Mouse (Mus musculus) midbrain, postnatal 0 days (tissue): Measurements from ENCODE around the gene Anxa4. TPM values are rescaled to one million over a fixed set of nuclear protein-coding genes. Genes with fewer than 3 reads are reported as not detected.

ENCODE experiments used
- ATAC-seq: fragments of 200-750 bp; cut with Nextera tagmentation; 2 replicates; pipeline ENCODE4 v1.8.0; 2017; ENCODE audit warnings: moderate number of reproducible peaks, mild to moderate bottlenecking, moderate TSS enrichment, moderate library complexity; ENCODE audit not compliant: low FRiP score
- DNase-seq: peaks from one replicate; pipeline ENCODE4 v3.0.0-alpha.2; 2015; ENCODE audit warnings: low spot score
- H3K27ac ChIP-seq: fragments of 300-500 bp; sonication (generic); 2 replicates; pipeline ENCODE4 v1.5.1; 2014; ENCODE audit warnings: low read depth, mild to moderate bottlenecking, low read length, mixed read lengths
- H3K27me3 ChIP-seq: fragments of 300-500 bp; sonication (generic); 2 replicates; pipeline ENCODE4 v1.6.1; 2014; ENCODE audit warnings: low read length, control low read depth, mixed read lengths; ENCODE audit not compliant: insufficient read depth
- H3K36me3 ChIP-seq: fragments of 300-500 bp; sonication (generic); 2 replicates; pipeline ENCODE4 v1.6.1; 2014; ENCODE audit warnings: low read length, control low read depth, mixed read lengths; ENCODE audit not compliant: insufficient read depth
- H3K4me1 ChIP-seq: fragments of 300-500 bp; sonication (generic); 2 replicates; pipeline ENCODE4 v1.6.1; 2014; ENCODE audit warnings: mild to moderate bottlenecking, control low read depth, antibody characterized with exemption, low read length, mixed read lengths; ENCODE audit not compliant: insufficient read depth
- H3K4me2 ChIP-seq: fragments of 300-500 bp; sonication (generic); 2 replicates; pipeline ENCODE4 v1.6.1; 2014; ENCODE audit warnings: low read depth, mild to moderate bottlenecking, low read length, mixed read lengths; ENCODE audit not compliant: poor library complexity, severe bottlenecking
- H3K4me3 ChIP-seq: fragments of 300-500 bp; sonication (generic); 2 replicates; pipeline ENCODE4 v1.5.1; 2014; ENCODE audit warnings: low read depth, mild to moderate bottlenecking, low read length, moderate library complexity
- H3K9ac ChIP-seq: fragments of 300-500 bp; sonication (generic); replicated peaks from 2 replicates; pipeline ENCODE4 v1.6.1; 2014; ENCODE audit warnings: mild to moderate bottlenecking, low read length, moderate library complexity, mixed read lengths; ENCODE audit not compliant: poor library complexity, severe bottlenecking
- H3K9me3 ChIP-seq: fragments of 300-500 bp; sonication (generic); 2 replicates; pipeline ENCODE4 v1.6.1; 2016; ENCODE audit warnings: low read length, control low read depth
- CTCF ChIP-seq: IDR thresholded peaks from 2 replicates; pipeline ENCODE4 v1.5.1; 2016; ENCODE audit warnings: antibody characterized with exemption, mild to moderate bottlenecking
- WGBS: fragments of 180-500 bp; shearing (Covaris S2); extraction: QIAGEN DNeasy Blood & Tissue Kit; methylation state at CpG from one replicate; pipeline ENCODE4 v1.1.7; 2014; 5-methylcytosine and 5-hydroxymethylcytosine counted together
- polyA plus RNA-seq: library from polyadenylated mRNA; unstranded; fragments of >200 nt; fragmentation: Nextera tagmentation; extraction: Ambion mirVana; gene quantifications from 2 replicates; pipeline ENCODE4 v1.2.1, GENCODE M21; 2015
- total RNA-seq: library from RNA; depleted of rRNA; stranded (reverse); fragments of >200 nt; gene quantifications from 2 replicates; pipeline ENCODE4 v1.2.3, GENCODE M21; 2014

Gene Anxa4
- total and polyA plus RNA-seq, 2 experiments from 2014 or later = 3.9 to 5.0 TPM

- H3K36me3 ChIP-seq = no peaks in the 10 kb centered on the region
- 42% methylated on average over 3 of the region's 3 CpGs for WGBS
- H3K27me3 ChIP-seq = no peaks in the 10 kb centered on the region
- no peak overlapping the region for H3K4me3 ChIP-seq
- H3K4me1 ChIP-seq = no peaks in the 10 kb centered on the region
- H3K4me2 ChIP-seq = no peak overlapping the region
- DNase-seq (no peak), ATAC-seq (no peak)
- no peaks in the 10 kb centered on the region for H3K9me3 ChIP-seq
- no peak overlapping the region for H3K27ac ChIP-seq
- no peak for TF ChIP-seq CTCF
- H3K9ac ChIP-seq = no peak overlapping the region
Observed at GRCm38 (mm10) chr6:86740652-86741051, 52.7 kb downstream of the Anxa4 start.

- Histone ChIP-seq H3K36me3 (no peaks in the 10 kb centered on the region), H3K27ac (no peak overlapping the region), H3K4me3 (no peak overlapping the region), H3K4me2 (no peak overlapping the region), H3K27me3 (no peaks in the 10 kb centered on the region), H3K9me3 (no peaks in the 10 kb centered on the region), H3K4me1 (no peaks in the 10 kb centered on the region), H3K9ac (no peak overlapping the region)
- ATAC-seq = no peak
- WGBS = 81% methylated on average over 6 of the region's 6 CpGs
- no peak for DNase-seq
- no peak for TF ChIP-seq CTCF
Observed at GRCm38 (mm10) chr6:86736830-86737229, 56.6 kb downstream of the Anxa4 start.

DNA sequence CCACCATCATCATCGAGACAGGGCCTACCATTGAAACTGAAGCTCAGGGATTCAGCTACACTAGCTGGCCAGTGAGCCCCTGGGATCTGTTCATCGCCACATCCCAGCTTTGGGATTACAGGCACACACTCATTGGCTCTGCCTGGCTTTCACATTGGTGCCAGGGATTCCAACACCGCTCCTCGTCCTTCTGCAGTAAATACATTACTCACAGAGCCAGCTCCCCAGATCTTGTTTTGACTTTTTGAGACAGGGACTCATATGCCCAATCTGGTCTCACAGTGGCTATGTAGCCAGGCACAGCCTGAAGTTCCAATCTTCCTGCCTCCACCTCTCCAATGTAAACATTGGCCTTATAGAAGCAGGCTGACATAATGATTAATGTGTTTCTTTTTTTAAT is 57.1 kb downstream of the Anxa4 start:
- Histone ChIP-seq H3K4me1 (peaks cover 2% of the 10 kb centered on the region; the same call in 1 of the 2 replicates), H3K4me3 (no peak overlapping the region), H3K36me3 (no peaks in the 10 kb centered on the region), H3K27me3 (no peaks in the 10 kb centered on the region), H3K4me2 (no peak overlapping the region), H3K9ac (no peak overlapping the region; the same call in 1 of the 2 replicates), H3K9me3 (no peaks in the 10 kb centered on the region), H3K27ac (no peak overlapping the region)
- DNase-seq = no peak
- no peak for ATAC-seq
- WGBS = 90% methylated on average over 4 of the region's 4 CpGs
- TF ChIP-seq CTCF = no peak

DNA sequence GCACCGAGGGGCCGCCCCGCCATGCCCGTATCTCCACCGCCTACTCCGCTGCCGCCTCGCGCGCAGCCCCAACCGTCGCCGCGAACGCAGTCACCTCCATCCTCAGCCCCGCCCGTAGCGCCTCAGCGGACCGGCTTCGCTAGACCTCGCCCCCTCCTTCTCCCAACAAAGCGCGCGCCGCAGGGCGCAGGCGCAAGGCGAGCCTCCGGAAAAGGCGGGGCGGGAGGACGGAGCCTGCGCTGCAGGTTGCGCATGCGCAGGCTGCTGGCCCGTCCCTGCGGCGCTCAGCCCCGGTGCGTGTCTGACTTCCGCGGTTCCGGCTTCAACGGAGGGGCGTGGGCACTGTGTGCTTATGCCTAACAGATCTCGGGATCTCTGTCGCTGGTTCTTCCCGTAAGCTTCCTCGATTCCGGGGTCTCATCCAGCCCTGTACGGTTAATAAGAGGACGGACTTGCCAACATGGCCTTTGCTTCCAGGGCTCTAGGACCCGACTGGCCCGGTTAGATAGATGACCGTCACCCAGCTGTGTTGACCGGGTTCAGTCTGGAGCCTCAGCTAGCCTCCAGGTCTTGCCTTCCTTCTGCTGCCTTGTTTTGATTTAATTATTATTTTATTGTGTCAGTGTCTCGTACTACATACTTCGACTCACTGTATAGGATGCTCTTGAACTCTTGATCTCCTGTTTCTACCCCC is 60.1 kb downstream of the Anxa4 start, which contains the start of gene Gmcl1:
Gene Gmcl1 (minus strand): TSS at position 201 of the 694 bp plus-strand sequence.
- no peaks in the 10 kb centered on the region for H3K36me3 ChIP-seq
- peak within 1 kb of the TSS; percentile 92 for H3K27ac ChIP-seq
- DNase-seq = peak; percentile 98
- H3K4me2 ChIP-seq = peak within 1 kb of the TSS; percentile 92
- H3K9me3 ChIP-seq = no peaks in the 10 kb centered on the region
- peak within 1 kb of the TSS; percentile 96 for H3K4me3 ChIP-seq
- TF ChIP-seq CTCF = no peak
- no peaks in the 10 kb centered on the region for H3K27me3 ChIP-seq
- WGBS = under 1% methylated on average over 57 of the region's 59 CpGs
- peak; percentile 93 for ATAC-seq
- H3K4me1 ChIP-seq = peaks cover 5% of the 10 kb centered on the region; the same call in 1 of the 2 replicates
- peak within 1 kb of the TSS; percentile 91 for H3K9ac ChIP-seq

- under 1% methylated on average over 54 of the region's 62 CpGs for WGBS
- Histone ChIP-seq H3K9ac (peak overlapping the region; percentile 91), H3K36me3 (peaks cover 2% of the 10 kb centered on the region; the same call in 1 of the 2 replicates), H3K9me3 (no peaks in the 10 kb centered on the region), H3K4me2 (peak overlapping the region; percentile 92), H3K27me3 (no peaks in the 10 kb centered on the region), H3K4me1 (peaks cover 5% of the 10 kb centered on the region; the same call in 1 of the 2 replicates), H3K4me3 (peak overlapping the region; percentile 96), H3K27ac (peak overlapping the region; percentile 92)
- peak; percentile 67 for ATAC-seq
- peak; percentile 37 for DNase-seq
- peak; percentile 29 for TF ChIP-seq CTCF
Observed at GRCm38 (mm10) chr6:86732276-86733173, 60.9 kb downstream of the Anxa4 start.
